Mouse (Mus musculus) left cerebral cortex, postnatal 25 days (tissue): ENCODE data around the gene Srrm2. TPM values are rescaled to one million over a fixed set of nuclear protein-coding genes. Genes with fewer than 3 reads are reported as not detected.

ENCODE experiments used
- DNase-seq, 2 experiments: peaks; one replicate each; pipeline ENCODE4 v3.0.0; 2022; ENCODE audit warnings: low spot score in 2 of 2, mixed read lengths in 1 of 2
- intact Hi-C: fragments of 180-260 bp; cut with DNase I; formaldehyde crosslinking; loops from one replicate; pipeline ENCODE4 v1.15.1; 2025
- microRNA-seq, 2 experiments: library from miRNA; unstranded; fragments of <30 nt; microRNA quantifications; one replicate each; pipeline ENCODE4 v1.2.0; 2022
- total RNA-seq, 2 experiments: library from RNA; stranded (reverse); gene quantifications; 2 replicates each; pipeline ENCODE4 v1.2.3; 2021

The Srrm2 gene
- total RNA-seq, 2 experiments from 2014 or later = 495 to 577 TPM

DNA sequence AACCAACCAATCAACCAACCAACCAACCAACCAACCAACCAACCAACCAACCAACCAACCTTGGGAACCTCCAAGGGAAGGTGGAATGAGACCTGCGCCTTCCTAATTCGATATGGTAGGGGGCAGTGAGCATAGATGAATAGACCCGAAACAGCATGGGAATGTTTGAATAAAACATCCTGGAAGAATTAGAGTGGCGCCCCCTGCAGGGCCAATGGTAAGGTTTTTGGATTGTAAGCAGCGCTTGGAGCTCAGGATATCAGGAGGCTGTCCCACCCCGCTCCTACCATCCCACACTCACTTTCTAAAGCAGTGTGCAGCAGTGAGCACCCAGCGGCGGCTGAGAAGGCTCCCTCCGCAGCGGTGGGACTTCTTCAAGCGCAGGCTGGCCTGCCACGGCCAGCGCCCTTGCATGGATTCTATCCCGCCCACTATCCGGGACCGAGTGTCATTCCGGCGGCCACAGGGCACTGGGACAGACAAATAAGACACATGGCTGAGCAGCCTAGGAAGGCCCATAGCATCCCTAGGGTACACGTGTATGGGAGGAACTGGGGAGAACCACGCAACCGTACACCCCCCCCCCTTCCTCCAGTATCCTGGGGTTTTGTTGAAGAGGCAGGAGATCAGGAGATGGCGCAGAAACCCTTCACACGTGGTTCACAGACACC, 52.9 kb downstream of the Srrm2 start:
- intact Hi-C loops = loop anchor here (5.0 kb wide), 1 partner anchor 71 kb away; the partner anchor contains the start of gene Flywch1

DNA sequence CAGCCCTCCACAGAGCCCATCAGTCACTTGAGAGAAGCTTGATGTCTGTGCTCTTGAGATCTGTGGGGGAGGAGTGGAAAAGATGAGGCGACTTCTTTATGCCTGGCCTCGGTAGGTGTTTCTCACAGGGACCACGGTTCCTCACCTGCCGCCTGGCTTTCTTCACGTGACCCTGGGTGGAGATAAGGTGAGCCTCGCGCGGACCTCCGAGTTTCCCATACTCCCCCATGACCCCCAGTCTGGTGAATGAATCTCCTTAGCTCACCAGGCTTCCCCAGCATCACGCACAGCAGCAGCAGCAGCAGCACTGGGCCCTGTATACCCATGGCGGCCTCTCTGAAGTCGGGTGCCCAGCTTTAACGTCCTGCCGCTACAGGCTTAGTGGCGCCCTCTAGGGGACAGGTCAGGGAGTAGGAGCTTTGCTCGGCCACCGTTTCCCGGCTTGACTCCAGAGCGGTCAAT, 53.5 kb downstream of the Srrm2 start, which contains the start of the genes Prss32 and Prss41:
Gene Prss32, plus strand, starts transcription at position 44 of the 462 bp plus-strand sequence.
Gene Prss41, minus strand, starts transcription at position 361 of the 462 bp plus-strand sequence.
- intact Hi-C loops = loop anchor here (5.0 kb wide), 1 partner anchor 72 kb away; the partner anchor contains the start of gene Flywch1
- DNase-seq = no peak

More for the DNA sequence above, 52.9 kb downstream of the Srrm2 start:
- no peak for DNase-seq

DNA sequence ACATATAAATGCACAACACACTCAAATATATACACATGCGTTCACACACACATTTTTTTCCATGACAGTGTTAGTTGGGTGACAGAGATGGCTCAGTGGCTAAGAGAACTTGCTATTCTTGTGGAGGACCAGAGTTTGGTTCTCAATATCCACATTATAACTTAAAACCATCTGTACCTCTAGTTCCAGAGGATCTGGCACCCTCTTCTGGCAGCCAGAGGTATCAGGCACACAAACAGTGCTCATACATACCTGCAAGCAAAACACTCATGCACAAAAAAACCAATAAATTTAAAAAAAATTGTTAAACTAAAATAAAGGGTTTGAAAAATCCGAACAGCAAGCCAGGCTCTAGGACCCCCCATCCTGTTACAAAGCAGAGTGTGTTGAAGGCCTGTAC, 59.7 kb downstream of the Srrm2 start:
- DNase-seq = no peak

DNA sequence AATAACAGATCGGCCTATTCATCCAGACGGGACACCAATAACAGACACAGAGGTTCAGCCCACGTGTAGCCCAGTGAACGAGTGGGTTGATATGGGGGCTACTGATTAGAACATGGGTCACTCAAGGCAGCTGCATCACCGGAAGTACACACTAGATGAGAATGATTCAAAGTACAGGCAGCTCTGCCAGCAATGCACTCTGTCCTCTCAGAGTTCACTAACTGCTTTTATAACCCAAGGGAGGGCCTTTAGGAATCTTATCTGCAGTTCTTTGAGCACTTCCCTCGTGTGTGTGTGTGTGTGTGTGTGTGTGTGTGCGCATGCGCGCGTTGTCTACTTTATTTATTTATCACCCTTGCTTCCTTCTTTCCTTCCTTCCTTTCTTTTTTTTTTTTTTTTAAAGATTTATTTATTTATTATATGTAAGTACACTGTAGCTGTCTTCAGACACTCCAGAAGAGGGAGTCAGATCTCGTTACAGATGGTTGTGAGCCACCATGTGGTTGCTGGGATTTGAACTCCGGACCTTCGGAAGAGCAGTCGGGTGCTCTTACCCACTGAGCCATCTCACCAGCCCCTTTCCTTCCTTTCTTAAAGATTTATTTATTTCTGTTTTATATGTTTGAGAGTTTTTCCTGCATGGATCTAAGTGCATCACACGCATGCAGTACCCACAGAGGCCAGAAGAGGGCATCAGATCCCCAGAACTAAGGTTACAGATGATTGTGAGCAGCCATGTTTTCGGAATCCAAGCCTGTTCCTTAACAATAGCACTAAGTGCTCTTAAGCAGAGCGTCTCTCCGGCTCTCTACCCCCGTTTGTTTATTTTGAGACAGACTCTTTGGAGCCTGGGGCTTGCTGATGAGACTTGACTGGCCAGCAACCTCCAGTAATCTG, 60.8 kb downstream of the Srrm2 start:
- intact Hi-C loops = no loop called here
- DNase-seq = peak; percentile 47 to 53

More for the DNA sequence above, 59.7 kb downstream of the Srrm2 start:
- intact Hi-C loops = no loop called here

DNA sequence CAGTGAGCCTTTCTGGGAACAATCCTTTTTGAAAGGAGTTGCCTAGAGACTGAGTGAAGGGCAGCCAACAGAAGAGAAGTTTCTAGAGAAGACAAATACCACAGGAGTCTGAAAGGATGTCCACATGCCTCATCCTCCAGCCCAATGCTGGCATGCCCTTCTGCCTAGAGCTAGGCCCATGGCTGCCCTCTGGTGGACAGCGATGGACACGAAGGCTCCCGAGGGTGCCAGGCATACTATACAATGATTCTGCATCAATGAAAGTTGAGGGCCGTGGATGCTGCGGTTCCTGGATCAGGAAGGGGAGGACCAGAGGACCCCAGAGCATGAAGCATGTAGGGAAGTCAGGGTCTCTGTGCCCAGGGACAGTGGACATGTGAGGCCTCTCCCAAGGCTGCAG, 63.0 kb downstream of the Srrm2 start:
- DNase-seq = peak in 1 of 2 experiments; percentile 6
- intact Hi-C loops = no loop called here

DNA sequence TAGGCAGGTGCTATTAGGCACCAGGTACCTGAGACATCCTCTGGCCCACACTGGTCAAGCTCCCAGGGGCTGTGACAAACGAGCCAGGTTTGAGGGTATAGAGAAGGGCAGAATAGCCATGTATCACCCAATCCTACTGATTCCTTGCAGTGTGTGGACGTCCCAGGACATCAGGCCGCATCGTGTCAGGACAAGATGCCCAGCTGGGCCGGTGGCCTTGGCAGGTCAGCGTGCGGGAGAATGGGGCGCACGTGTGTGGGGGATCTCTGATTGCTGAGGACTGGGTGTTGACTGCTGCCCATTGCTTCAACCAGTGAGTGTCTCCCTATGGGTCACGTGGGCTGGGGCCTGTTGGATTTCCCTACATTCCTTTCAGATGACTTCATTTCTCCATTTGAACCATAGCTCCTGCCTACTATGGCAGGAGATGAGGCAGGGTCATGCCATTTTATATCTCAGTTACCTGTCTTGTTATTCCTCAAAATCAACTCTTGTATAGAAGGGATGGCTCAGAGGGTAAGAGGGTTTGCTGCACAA, 64.0 kb downstream of the Srrm2 start:
- no peak for DNase-seq
- intact Hi-C loops = no loop called here

DNA sequence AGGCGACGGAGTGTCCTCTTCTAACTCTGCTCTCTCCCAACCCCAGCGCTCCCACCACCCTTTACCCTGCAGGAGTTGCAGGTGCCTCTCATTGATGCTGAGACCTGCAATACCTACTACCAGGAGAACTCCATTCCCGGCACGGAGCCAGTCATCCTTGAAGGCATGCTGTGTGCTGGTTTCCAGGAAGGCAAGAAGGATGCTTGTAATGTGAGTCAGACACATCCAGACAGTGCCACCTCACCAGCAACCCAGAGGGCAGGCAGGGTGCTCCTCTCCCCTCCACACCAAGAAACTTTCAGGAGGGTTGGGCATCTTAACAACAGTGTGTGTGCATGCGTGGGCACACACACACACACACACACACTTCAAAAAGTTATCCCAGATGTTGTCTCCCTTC, 66.9 kb downstream of the Srrm2 start:
- intact Hi-C loops = no loop called here
- DNase-seq = no peak

DNA sequence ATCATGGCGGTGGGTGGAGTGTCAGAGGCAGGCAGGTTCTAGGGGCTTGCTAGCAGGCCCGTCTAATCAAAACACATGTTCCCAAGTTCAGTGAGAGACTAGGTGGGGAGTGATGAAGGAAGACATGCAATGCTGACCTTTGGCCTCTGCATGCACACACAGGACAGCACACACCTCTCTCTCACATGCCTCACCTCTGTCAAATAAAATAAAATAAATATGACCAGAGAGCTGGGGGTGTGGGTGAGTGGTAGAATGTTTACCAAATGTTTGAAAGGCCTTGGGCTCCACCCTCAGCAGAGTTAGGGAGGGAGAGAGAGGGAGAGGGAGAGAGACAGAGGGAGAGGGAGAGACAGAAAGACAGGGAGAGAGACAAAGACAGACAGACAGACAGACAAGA, 67.6 kb downstream of the Srrm2 start:
- DNase-seq = no peak
- intact Hi-C loops = no loop called here

DNA sequence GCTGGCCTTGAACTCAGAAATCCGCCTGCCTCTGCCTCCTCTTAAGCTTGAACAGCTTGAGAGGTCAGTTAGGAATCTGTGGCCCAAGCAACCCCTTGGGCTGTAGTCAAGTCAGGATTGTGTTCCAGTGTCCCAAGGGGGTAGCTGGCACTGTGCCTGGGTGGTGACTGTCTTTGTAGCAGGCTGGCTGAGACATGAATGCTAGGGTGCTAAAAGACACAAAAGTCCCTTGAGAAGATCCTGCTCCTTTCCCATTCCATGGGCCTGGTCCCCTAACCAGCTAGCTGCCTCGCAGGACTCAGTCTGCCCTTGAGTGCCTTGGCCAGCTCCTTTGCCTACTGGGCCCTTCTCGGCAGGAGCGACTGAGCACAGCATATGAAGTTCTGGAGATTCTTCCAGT, 72.6 kb downstream of the Srrm2 start:
- no peak for DNase-seq
- intact Hi-C loops = no loop called here

DNA sequence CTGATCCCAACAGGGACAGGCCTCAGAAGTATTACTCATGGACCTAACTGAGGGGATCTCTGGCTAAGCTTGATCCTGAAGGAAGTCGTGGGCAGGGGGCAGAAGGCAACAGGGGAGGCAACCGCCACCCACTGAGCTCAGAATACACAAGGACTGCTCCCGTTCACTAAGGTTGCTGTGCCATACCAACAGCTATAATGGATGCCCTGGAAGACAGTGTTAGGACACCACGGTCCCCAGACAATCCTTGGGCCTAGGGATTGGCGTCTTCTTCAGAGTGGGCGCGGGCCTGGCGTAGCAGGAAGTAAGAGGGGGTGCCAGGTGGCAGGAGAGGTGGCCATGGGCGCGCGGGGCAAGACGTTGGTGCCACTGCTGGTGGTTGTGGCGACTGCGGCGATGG, 77.4 kb downstream of the Srrm2 start, which contains the start of gene Prss21:
Gene Prss21, plus strand, starts transcription at position 301 of the 400 bp plus-strand sequence.
- DNase-seq = no peak
- intact Hi-C loops = no loop called here

DNA sequence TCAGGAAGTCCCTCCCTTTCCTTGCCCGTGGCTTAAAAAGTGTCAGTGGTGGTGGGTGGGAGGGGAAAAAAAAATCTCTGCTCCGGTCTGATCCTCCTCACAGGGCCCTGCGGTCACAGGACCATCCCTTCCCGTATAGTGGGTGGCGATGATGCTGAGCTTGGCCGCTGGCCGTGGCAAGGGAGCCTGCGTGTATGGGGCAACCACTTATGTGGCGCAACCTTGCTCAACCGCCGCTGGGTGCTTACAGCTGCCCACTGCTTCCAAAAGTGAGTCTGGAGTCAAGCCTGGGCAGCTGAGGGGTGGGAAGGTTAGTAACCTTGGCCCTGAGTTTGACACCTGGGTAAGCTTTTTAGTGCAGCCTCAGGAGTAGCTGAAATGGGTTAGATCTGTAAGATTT, 78.2 kb downstream of the Srrm2 start:
- no peak for DNase-seq
- intact Hi-C loops = no loop called here

Small RNA genes within 50 kb of the gene (microRNA-seq; reads per million reads assigned to microRNA genes)
- gene Mir5125 = 1.7 to 4.0 reads per million in 2 experiments

Other genes starting within 250 kb of the Srrm2 start
- gene Zfp213, start 226.3 kb upstream of the Srrm2 start, total RNA-seq = 1 to 10 TPM; 6.5 to 7.0 TPM
- gene Zfp13, start 191.0 kb upstream of the Srrm2 start, total RNA-seq = 10 to 100 TPM; 23.7 to 25.3 TPM
- gene Zscan10, start 189.7 kb upstream of the Srrm2 start, total RNA-seq = not detected
- under 1 TPM; 0.32 to 0.34 TPM for gene Mmp25, start 145.3 kb upstream of the Srrm2 start, total RNA-seq
- not detected for gene Bicdl2, start 130.0 kb upstream of the Srrm2 start, total RNA-seq
- gene Hcfc1r1, start 116.9 kb upstream of the Srrm2 start, total RNA-seq = 100 to 1,000 TPM; 127 to 129 TPM
- 1 to 10 TPM; 5.2 to 7.4 TPM for gene Thoc6, start 116.7 kb upstream of the Srrm2 start, total RNA-seq
- gene Tnfrsf12a, start 113.1 kb upstream of the Srrm2 start, total RNA-seq = 10 to 100 TPM; 10.3 to 13.5 TPM
- gene Cldn6, start 111.3 kb upstream of the Srrm2 start, total RNA-seq = not detected
- gene Cldn9, start 106.5 kb upstream of the Srrm2 start, total RNA-seq = under 1 TPM in 1 of 2 experiments, not detected in 1; 0.25 TPM
- gene 1520401A03Rik, start 67.7 kb upstream of the Srrm2 start, total RNA-seq = not detected
- 1 to 10 TPM; 3.0 to 3.3 TPM for gene Pkmyt1, start 64.2 kb upstream of the Srrm2 start, total RNA-seq
- gene Paqr4, start 49.7 kb upstream of the Srrm2 start, total RNA-seq = 10 to 100 TPM; 52.8 to 58.2 TPM
- under 1 TPM; 0.60 to 0.71 TPM for gene Kremen2, start 44.7 kb upstream of the Srrm2 start, total RNA-seq
- gene Flywch1, start 18.9 kb upstream of the Srrm2 start, total RNA-seq = 100 to 1,000 TPM; 304 to 305 TPM
- 10 to 100 TPM; 14.5 to 15.4 TPM for gene Flywch2, start 4.5 kb upstream of the Srrm2 start, total RNA-seq
- 100 to 1,000 TPM; 359 to 371 TPM for gene Elob, start 38.6 kb downstream of the Srrm2 start, total RNA-seq
- not detected for gene Prss33, start 45.5 kb downstream of the Srrm2 start, total RNA-seq
- not detected for gene Prss32, start 53.3 kb downstream of the Srrm2 start, total RNA-seq
- gene Prss41, start 53.6 kb downstream of the Srrm2 start, total RNA-seq = 1 to 10 TPM; 1.1 to 2.3 TPM
- not detected for gene Prss21, start 77.5 kb downstream of the Srrm2 start, total RNA-seq
- gene Dcpp1, start 90.3 kb downstream of the Srrm2 start, total RNA-seq = not detected
- not detected for gene Dcpp2, start 90.3 kb downstream of the Srrm2 start, total RNA-seq
- not detected for gene Dcpp3, start 126.9 kb downstream of the Srrm2 start, total RNA-seq
- not detected for gene Sbp, start 151.1 kb downstream of the Srrm2 start, total RNA-seq
- not detected for gene Sbpl, start 164.7 kb downstream of the Srrm2 start, total RNA-seq
- under 1 TPM; 0.30 to 0.44 TPM for gene Prss30, start 190.0 kb downstream of the Srrm2 start, total RNA-seq
- 1 to 10 TPM; 1.2 to 1.6 TPM for gene Prss22, start 207.6 kb downstream of the Srrm2 start, total RNA-seq
- gene Prss27, start 247.6 kb downstream of the Srrm2 start, total RNA-seq = not detected